In genomic region chr2:164496847-164497690, GRCm38 (mm10) we compare ENCODE assay signal across 8 mouse cellular contexts. TPM values are rescaled to one million over a fixed set of nuclear protein-coding genes. Genes with fewer than 3 reads are reported as not detected.
DNase-seq lines count a peak whose midpoint lies in the region; ATAC-seq and TF ChIP-seq lines count a peak whose summit lies in the region.

Gene Pigt, plus strand, starts transcription at chr2:164497520.

- peak within 1 kb of the TSS; percentile 87 for H3K9ac ChIP-seq in hindbrain, embryonic 16.5 days (ENCODE audit: low read depth, low read length)

- peak; percentile 88 for DNase-seq in ZHBTc4 (ENCODE audit: low read depth, low spot score)
- DNase-seq in cerebellum, postnatal 4 days (ENCODE audit: low spot score in 2 of 2): peak; percentile 66 to 82
- peak; percentile 93 for DNase-seq in gastrocnemius, adult 2 months
- peak; percentile 90 to 92 for DNase-seq in left cerebral cortex, adult 18-20 months (ENCODE audit: low spot score in 2 of 2)
- DNase-seq in retina, postnatal 7 days (ENCODE audit: low read depth, low spot score): peak; percentile 81
- DNase-seq in urinary bladder, adult 18-20 months (ENCODE audit: low spot score in 2 of 2): peak; percentile 82 to 83

- no peak for TF ChIP-seq CTCF in gastrocnemius, adult 2 months (IDR thresholded peaks at IDR 0.05)

- WGBS in hindbrain, embryonic 16.5 days: 4% methylated on average over 43 of the region's 43 CpGs
- 5% methylated on average over 42 of the region's 43 CpGs for WGBS in macrophage (ENCODE audit: missing documents)

- no peaks in the 10 kb centered on the region for H3K27me3 ChIP-seq in hindbrain, embryonic 16.5 days (replicated peaks; ENCODE audit: control insufficient read depth, insufficient read depth, low read length)

- H3K27ac ChIP-seq in gastrocnemius, adult 2 months: peak within 1 kb of the TSS; percentile 95
- peak within 1 kb of the TSS; percentile 86 for H3K27ac ChIP-seq in hindbrain, embryonic 16.5 days (ENCODE audit: low read depth, low read length)
- H3K27ac ChIP-seq in macrophage: peak within 1 kb of the TSS; percentile 46

- no peaks in the 10 kb centered on the region for H3K9me3 ChIP-seq in hindbrain, embryonic 16.5 days (ENCODE audit: control insufficient read depth, low read length)

- H3K36me3 ChIP-seq in hindbrain, embryonic 16.5 days (ENCODE audit: control insufficient read depth, insufficient read depth, low read length): peaks cover 12% of the 10 kb centered on the region; the same call in 1 of the 2 replicates
- peaks cover 20% of the 10 kb centered on the region; the same call in 1 of the 2 replicates for H3K36me3 ChIP-seq in macrophage (ENCODE audit: inconsistent target)

- intact Hi-C loops in gastrocnemius, adult 2 months (cut with DNase I): loop anchor here (5.0 kb wide), 1 partner anchor 35 kb away; the partner anchor contains the start of gene Gm20458

- H3K79me2 ChIP-seq in macrophage (ENCODE audit: inconsistent target): peaks cover 20% of the 10 kb centered on the region

- peaks cover 15% of the 10 kb centered on the region for H3K4me1 ChIP-seq in hindbrain, embryonic 16.5 days (ENCODE audit: control insufficient read depth, insufficient read depth, low read depth, low read length)

- peak within 1 kb of the TSS; percentile 87 for H3K4me2 ChIP-seq in hindbrain, embryonic 16.5 days (ENCODE audit: low read length)

- H3K4me3 ChIP-seq in gastrocnemius, adult 2 months: peak within 1 kb of the TSS; percentile 96
- peak within 1 kb of the TSS; percentile 68 for H3K4me3 ChIP-seq in hindbrain, embryonic 16.5 days (ENCODE audit: low read length)
- H3K4me3 ChIP-seq in macrophage (ENCODE audit: inconsistent target): peak within 1 kb of the TSS; percentile 97

- peak; percentile 94 for ATAC-seq in hindbrain, embryonic 16.5 days

RNA-seq across cellular contexts. Expression of gene Pigt, which starts in this region (rescaled TPM):
- total RNA-seq in gastrocnemius, adult 2 months (2021): 10 to 100 TPM; 27.2 to 33.5 TPM
- 97.7 and 101 TPM in 2 replicates for polyA plus RNA-seq in hindbrain, embryonic 16.5 days (2015; fragmentation: Nextera tagmentation; extraction: Ambion mirVana)
- total RNA-seq in left cerebral cortex, adult 18-20 months (2021): 10 to 100 TPM; 83.0 to 89.2 TPM
- total RNA-seq in macrophage (2018; cell fraction: chromatin; rRNA removed): 10 to 100 TPM in 21 of 26 experiments, 1 to 10 TPM in 5; 5.1 to 35.6 (median 21.0) TPM
- 10 to 100 TPM; 38.0 to 69.2 (median 52.5) TPM for total RNA-seq in macrophage (2018; cell fraction: cytosol; rRNA removed)
- total RNA-seq in macrophage (2018; cell fraction: nucleus; rRNA removed): 10 to 100 TPM; 23.3 to 86.1 (median 52.1) TPM
- polyA plus RNA-seq in macrophage (2018): 58.4 to 92.7 TPM (median 64.5 TPM) in 3 replicates

Comparison
In these comparisons a context has a peak if more than half of its experiments do, and no peak if none do; other contexts are left out.
1. Peak in every context shown above with its lines: DNase-seq, ATAC-seq, H3K4me3 ChIP-seq and H3K27ac ChIP-seq.